7 mouse cellular contexts compared by ENCODE assay signal in the genomic region with DNA sequence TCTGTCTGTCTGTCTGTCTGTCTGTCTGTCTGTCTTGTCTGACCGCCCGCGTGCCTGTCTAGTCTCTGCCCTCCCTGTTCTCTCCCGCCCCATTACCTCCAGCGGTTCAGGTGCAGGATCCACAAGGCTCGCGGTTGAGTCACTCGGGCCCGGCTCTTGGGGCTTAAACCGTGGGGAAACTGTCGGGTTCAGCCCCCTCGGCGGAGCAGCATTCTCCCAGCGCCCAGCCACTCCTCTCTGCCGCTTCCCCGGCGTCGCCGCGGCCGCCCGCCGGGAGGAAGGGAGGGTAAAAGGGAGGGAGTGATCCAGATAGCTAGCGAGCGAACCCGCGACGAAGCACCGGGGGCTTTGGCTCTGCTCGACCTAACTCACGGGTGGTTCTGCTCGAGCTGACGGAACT. TPM values are rescaled to one million over a fixed set of nuclear protein-coding genes. Genes with fewer than 3 reads are reported as not detected.
DNase-seq lines count a peak whose midpoint lies in the region; ATAC-seq lines count a peak whose summit lies in the region.

A gene (minus strand): TSS at position 389 of the 400 bp plus-strand sequence.

- no peak within 1 kb of the TSS for H3K27ac ChIP-seq in forebrain, embryonic 11.5 days (ENCODE audit: low read depth, low read length)
- H3K27ac ChIP-seq in limb, embryonic 12.5 days, result no peak within 1 kb of the TSS
- H3K27ac ChIP-seq in stomach, embryonic 15.5 days, result no peak within 1 kb of the TSS

- under 1% methylated on average over 33 of the region's 33 CpGs for WGBS in forebrain, embryonic 11.5 days
- under 1% methylated on average over 25 of the region's 33 CpGs for WGBS in limb, embryonic 12.5 days
- under 1% methylated on average over 33 of the region's 33 CpGs for WGBS in stomach, embryonic 15.5 days

- no peak within 1 kb of the TSS for H3K9ac ChIP-seq in forebrain, embryonic 11.5 days (ENCODE audit: low read length)
- H3K9ac ChIP-seq in limb, embryonic 12.5 days (replicated peaks), result no peak within 1 kb of the TSS
- no peak within 1 kb of the TSS for H3K9ac ChIP-seq in stomach, embryonic 15.5 days

- H3K4me3 ChIP-seq in megakaryocyte, embryonic 14.5 days (replicated peaks), result peak within 1 kb of the TSS; percentile 89
- H3K4me3 ChIP-seq in forebrain, embryonic 11.5 days (ENCODE audit: low read depth, low read length), result 0 out of 2 replicates have a peak within 1 kb of the TSS, but pooled peaks have one; percentile 7
- peak within 1 kb of the TSS; percentile 31 for H3K4me3 ChIP-seq in limb, embryonic 12.5 days (replicated peaks)
- H3K4me3 ChIP-seq in stomach, embryonic 15.5 days (replicated peaks), result peak within 1 kb of the TSS; percentile 22

- H3K4me2 ChIP-seq in forebrain, embryonic 11.5 days (ENCODE audit: low read depth, low read length, severe bottlenecking), result 0 out of 2 replicates have a peak within 1 kb of the TSS, but pooled peaks have one; percentile 18
- H3K4me2 ChIP-seq in limb, embryonic 12.5 days, result peak within 1 kb of the TSS; percentile 50
- peak within 1 kb of the TSS; percentile 52 for H3K4me2 ChIP-seq in stomach, embryonic 15.5 days

- no peaks in the 10 kb centered on the region for H3K36me3 ChIP-seq in megakaryocyte, embryonic 14.5 days (replicated peaks; ENCODE audit: low read length)
- H3K36me3 ChIP-seq in forebrain, embryonic 11.5 days (ENCODE audit: control insufficient read depth, insufficient read depth, low read length), result no peaks in the 10 kb centered on the region
- no peaks in the 10 kb centered on the region for H3K36me3 ChIP-seq in limb, embryonic 12.5 days
- no peaks in the 10 kb centered on the region for H3K36me3 ChIP-seq in stomach, embryonic 15.5 days

- H3K27me3 ChIP-seq in megakaryocyte, embryonic 14.5 days (replicated peaks), result peaks cover 95% of the 10 kb centered on the region
- peaks cover 96% of the 10 kb centered on the region for H3K27me3 ChIP-seq in forebrain, embryonic 11.5 days (ENCODE audit: control insufficient read depth, insufficient read depth, low read length)
- H3K27me3 ChIP-seq in limb, embryonic 12.5 days, result peaks cover 100% of the 10 kb centered on the region
- peaks cover 97% of the 10 kb centered on the region for H3K27me3 ChIP-seq in stomach, embryonic 15.5 days (replicated peaks)

- peaks cover 55% of the 10 kb centered on the region for H3K4me1 ChIP-seq in megakaryocyte, embryonic 14.5 days
- H3K4me1 ChIP-seq in forebrain, embryonic 11.5 days (replicated peaks; ENCODE audit: control insufficient read depth, insufficient read depth, low read length), result peaks cover 10% of the 10 kb centered on the region
- peaks cover 32% of the 10 kb centered on the region for H3K4me1 ChIP-seq in limb, embryonic 12.5 days (replicated peaks)
- peaks cover 39% of the 10 kb centered on the region for H3K4me1 ChIP-seq in stomach, embryonic 15.5 days

- no peak for DNase-seq in forebrain, embryonic 11.5 days (ENCODE audit: low spot score)
- no peak for DNase-seq in frontal cortex, postnatal 14 days (ENCODE audit: low spot score in 2 of 2)
- DNase-seq in frontal cortex, postnatal 25 days (ENCODE audit: low spot score in 2 of 2), result no peak

- ATAC-seq in megakaryocyte, adult 5-6 weeks (ENCODE audit: poor library complexity, severe bottlenecking), result no peak
- ATAC-seq in forebrain, embryonic 11.5 days (replicated peaks; ENCODE audit: low FRiP score), result no peak
- ATAC-seq in limb, embryonic 12.5 days (ENCODE audit: insufficient number of reproducible peaks, insufficient read depth, low FRiP score, low TSS enrichment, low read depth), result no peak
- ATAC-seq in stomach, embryonic 15.5 days (ENCODE audit: insufficient read depth, low FRiP score, low read depth), result no peak

- H3K9me3 ChIP-seq in megakaryocyte, embryonic 14.5 days, result no peaks in the 10 kb centered on the region
- no peaks in the 10 kb centered on the region for H3K9me3 ChIP-seq in forebrain, embryonic 11.5 days (ENCODE audit: control insufficient read depth, low read length)
- H3K9me3 ChIP-seq in limb, embryonic 12.5 days, result peaks cover 4% of the 10 kb centered on the region; the same call in 1 of the 2 replicates
- H3K9me3 ChIP-seq in stomach, embryonic 15.5 days, result no peaks in the 10 kb centered on the region

RNA-seq across cellular contexts. Expression of the gene that starts here (rescaled TPM):
- not detected in 2 replicates for polyA plus RNA-seq in megakaryocyte, embryonic 14.5 days (2012; ENCODE audit: insufficient read depth, low replicate concordance)
- total RNA-seq in megakaryocyte, adult 5-6 weeks (2015), result 0.04 and 0.34 TPM in 2 replicates
- not detected in 2 replicates for total RNA-seq in megakaryocyte, adult 5-6 weeks (2017)
- polyA plus RNA-seq in forebrain, embryonic 11.5 days (2014; fragmentation: Nextera tagmentation; extraction: Ambion mirVana), result 0.41 and 0.43 TPM in 2 replicates
- polyA plus RNA-seq in limb, embryonic 12.5 days (2016; fragmentation: Nextera tagmentation; extraction: Ambion mirVana), result 1.5 and 1.7 TPM in 2 replicates
- polyA plus RNA-seq in stomach, embryonic 15.5 days (2015; fragmentation: Nextera tagmentation; extraction: Ambion mirVana), result 0.08 TPM in 1 of 2 replicates, not detected in the other

Comparison
In these comparisons a context has a peak if more than half of its experiments do, and no peak if none do; other contexts are left out.
1. H3K4me3 ChIP-seq: peak in every context shown above with its lines; median percentile 89 in megakaryocyte, embryonic 14.5 days; 31 in limb, embryonic 12.5 days; 22 in stomach, embryonic 15.5 days; 7 in forebrain, embryonic 11.5 days.